Mouse (Mus musculus) olfactory bulb, adult 2 months (tissue): Measurements from ENCODE around the gene Lnx2.

Experiments used
- CTCF ChIP-seq: fragments of 200-500 bp; IDR thresholded peaks from 2 replicates; pipeline ENCODE4 v1.5.1; 2012; ENCODE audit warnings: low read depth, mild to moderate bottlenecking, low read length, moderate library complexity; ENCODE audit not compliant: insufficient read depth
- POLR2A ChIP-seq: fragments of 200-500 bp; IDR thresholded peaks from 2 replicates; pipeline ENCODE4 v1.6.1; 2012; ENCODE audit warnings: mild to moderate bottlenecking, low read depth, low read length, moderate library complexity; ENCODE audit not compliant: insufficient read depth

DNA sequence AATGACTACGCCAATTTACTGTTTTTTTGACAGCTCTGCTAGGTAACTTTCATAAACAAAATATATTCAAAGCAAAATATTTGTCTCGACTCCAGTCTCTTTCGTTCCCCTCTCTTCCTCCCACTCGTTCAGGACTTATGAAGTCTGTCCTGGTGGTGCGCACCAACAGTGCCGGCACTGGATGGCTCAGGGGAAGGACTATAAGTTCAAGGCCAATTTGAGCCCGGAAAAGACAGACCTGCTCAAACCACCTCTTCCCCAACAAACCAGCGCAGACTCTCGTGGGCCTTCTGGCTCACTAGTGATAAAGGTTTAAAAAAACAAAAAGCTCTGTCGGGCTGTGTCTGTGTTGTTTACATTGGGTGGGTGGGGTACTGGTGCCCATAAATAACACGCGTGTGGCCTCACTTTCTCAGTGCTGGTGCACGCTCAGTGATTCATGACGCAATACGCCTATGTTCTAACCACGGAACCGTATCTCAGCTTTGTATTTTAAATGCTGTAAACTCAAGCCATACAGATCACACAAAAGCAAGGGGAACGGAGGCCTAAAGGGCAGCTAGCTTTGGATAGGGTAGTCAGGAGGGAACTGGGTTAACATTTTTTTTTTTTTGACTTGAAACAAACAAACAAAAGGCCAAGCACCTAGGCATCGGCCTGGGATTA lies 26.7 kb downstream of the Lnx2 start:
- TF ChIP-seq CTCF (no peak), POLR2A (no peak)
